Mouse (Mus musculus) spleen, postnatal 4 days (tissue): ENCODE data around the gene Dynlt1b.
"Not testable (repeated sequence)": the region's sequence is repeated elsewhere in the genome, so short reads cannot be mapped to it uniquely, and the experiment has no call there.

Source experiments
- DNase-seq, 2 experiments: peaks; one replicate each; pipeline ENCODE4 v3.0.0; 2022; ENCODE audit warnings: low spot score in 2 of 2

Dynlt1b gene

DNA sequence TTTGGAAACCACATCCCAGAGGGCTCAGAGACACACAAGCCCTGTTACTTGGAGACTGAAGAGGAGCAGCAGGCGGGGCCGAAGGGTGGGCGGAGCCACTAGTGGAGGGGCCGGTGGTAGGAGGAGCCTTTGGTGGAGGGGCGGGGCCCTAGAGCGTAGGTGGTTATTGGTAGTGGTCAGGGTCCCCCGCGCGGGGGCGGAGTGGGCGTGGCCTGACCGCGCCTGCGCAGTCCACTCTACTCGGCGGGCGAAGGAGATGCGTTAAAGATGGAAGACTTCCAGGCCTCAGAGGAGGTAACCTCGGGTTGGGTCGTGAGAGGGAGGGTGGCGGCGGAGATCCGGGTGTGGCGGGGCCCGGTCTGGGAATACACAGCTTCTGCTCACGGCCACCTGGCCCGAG lies at the start of gene Dynlt1b:
TSS of gene Dynlt1b (plus strand) at position 168 of the 400 bp plus-strand sequence.
- peak; percentile 100 for DNase-seq

DNA sequence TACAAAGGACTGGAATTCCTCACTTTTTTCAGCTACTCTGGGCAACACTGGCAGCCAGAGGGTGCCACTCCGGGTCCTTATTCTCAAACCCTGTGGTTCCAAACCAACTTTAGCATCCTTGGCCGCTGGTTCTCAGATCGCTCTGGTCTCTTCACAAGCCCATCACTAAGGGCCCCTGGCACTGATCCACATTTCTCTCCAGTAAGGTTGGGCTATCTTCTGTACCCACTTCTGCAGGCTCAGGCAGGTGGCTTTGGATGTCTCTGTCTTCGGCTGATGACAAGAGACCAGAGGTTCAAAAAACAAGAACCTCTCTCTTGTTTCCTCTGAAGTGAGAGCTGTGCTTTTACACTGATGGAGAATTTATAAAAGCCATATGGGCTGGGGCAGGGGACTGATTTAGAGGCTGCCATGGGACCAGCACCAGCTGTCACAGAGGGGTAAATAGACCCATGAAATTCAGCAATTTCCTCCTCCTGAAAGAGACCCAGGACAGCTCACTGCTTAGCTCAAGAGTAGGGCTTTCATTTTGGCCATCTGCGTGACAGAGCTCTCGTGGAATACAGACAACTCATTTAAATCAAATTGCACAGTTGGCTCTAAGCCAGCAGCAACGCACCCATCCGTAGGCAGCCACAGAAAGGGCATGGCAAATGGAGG lies 49.6 kb upstream of the Dynlt1b start:
- not testable (repeated sequence) for DNase-seq

DNA sequence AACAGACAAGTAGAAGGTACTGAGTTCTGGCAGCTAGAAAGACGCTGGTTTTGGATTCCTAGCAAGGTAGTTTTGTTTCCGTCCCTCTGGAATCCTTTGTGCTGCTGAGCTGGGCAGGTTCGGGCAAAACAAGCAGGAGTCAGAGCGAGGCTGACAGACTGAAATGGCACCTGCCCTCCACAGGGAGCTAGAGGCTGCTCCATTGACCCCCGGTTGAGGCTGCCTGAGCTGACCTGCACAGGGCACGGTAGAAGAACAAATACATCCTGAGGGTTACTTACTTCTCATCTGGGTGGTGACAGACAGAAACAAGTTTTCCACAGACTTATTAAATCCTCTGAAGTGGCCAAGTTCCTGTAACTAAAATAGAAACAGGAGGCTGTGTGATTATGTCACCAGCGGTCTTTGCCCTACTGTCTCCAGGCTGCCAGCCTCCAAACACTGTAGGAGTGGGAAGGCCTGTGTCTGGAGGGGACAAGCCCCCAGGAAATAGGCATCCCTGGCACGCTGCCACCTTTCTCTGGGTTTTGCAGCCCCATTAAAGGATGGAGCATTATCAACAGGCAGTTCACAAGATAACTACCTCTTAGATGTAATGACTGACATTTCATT lies 48.7 kb upstream of the Dynlt1b start:
- DNase-seq, result not testable (repeated sequence)

DNA sequence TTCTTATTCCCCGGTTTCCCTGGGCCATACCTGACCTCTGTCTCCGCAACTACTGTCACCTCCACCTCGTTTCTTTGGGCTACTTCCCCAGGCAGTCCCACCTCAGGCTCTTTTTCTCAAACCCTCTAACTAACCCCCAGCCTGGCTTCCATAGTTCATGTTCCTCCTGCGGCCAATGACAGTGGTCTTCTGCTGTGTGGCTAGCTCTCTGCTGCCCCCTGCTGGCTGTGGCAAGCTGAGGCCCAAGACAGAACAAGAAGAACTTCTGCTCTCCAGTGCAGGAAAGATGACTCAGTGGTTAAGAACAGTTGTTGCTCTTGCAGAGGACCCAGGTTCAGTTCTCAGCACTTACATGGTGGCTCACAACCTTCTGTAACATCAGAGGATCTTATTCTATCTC lies 43.0 kb upstream of the Dynlt1b start:
- DNase-seq, result not testable (repeated sequence)

DNA sequence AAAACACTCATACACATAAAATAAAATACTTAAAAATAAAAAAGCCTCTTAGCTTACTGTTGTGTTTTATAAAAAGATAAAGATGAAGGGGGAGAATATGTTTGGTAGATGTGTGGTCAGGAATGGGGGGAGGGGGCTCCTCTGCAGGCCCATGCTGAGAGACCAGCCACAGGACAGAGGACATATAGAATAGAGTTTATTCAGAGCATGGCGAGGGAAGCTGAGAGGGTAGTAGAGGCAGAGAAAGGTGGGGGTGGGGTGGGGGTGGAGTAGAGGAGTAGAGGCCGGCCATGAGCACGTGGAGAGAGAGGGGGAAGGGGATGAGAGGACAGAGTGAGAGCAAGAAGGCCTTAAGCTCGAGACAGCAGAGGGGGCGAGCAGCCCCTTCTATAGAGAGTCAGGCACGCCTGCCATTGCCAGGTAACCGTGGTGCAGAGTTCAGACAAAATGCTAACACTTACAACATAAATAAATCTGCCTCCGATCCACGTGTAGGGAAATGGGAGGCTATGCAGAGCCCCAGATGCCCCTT lies 42.5 kb upstream of the Dynlt1b start:
- not testable (repeated sequence) for DNase-seq

DNA sequence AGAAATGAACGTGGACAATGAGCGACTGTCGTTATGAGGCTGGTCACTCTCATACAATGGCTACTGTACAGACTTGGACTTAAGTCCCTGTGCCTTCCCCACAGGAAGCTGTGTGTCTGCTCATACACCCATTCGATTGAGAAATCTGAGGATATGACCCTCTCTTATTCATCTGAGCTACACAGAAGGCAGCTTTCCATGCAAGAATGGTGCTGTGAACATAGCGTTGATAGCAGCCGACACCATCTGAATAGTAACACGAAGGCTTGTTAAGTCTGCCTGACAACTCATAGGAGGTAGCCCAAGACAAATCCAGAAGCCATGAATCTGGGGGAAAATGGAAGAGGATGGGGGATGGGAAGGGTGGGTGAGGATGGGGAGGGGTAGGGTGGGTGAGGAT lies 40.4 kb upstream of the Dynlt1b start:
- not testable (repeated sequence) for DNase-seq

DNA sequence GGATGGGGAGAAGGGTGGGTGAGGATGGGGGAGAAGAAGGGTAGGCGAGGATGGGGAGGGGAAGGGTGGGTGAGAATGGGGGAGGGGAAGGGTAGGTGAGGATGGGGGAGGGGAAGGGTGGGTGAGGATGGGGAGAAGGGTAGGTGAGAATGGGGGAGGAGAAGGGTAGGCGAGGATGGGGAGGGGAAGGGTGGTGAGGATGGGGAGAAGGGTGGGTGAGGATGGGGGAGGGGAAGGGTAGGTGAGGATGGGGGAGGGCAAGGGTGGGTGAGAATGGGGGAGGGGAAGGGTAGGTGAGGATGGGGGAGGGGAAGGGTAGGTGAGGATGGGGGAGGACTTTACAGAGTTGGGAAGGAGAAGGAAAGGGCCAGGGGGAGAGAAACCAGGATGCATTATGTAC lies 39.2 kb upstream of the Dynlt1b start:
- DNase-seq, result not testable (repeated sequence)

DNA sequence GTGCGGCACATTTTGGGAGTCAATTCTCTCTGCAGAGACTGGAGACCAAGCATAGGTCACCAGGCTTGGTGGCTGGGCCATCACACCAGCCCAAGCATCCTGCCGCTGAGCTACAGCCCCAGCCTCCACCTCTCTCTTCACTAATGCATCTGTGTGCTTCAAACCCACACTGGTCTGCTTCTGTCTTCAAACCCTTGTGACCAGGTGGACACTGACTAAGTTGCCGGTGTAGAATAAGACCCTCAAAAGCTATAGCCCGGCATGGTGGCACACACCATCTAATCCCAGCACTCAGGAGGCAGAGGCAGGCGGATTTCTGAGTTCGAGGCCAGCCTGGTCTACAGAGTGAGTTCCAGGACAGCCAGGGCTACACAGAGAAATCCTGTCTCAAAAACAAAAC lies 38.2 kb upstream of the Dynlt1b start:
- not testable (repeated sequence) for DNase-seq

DNA sequence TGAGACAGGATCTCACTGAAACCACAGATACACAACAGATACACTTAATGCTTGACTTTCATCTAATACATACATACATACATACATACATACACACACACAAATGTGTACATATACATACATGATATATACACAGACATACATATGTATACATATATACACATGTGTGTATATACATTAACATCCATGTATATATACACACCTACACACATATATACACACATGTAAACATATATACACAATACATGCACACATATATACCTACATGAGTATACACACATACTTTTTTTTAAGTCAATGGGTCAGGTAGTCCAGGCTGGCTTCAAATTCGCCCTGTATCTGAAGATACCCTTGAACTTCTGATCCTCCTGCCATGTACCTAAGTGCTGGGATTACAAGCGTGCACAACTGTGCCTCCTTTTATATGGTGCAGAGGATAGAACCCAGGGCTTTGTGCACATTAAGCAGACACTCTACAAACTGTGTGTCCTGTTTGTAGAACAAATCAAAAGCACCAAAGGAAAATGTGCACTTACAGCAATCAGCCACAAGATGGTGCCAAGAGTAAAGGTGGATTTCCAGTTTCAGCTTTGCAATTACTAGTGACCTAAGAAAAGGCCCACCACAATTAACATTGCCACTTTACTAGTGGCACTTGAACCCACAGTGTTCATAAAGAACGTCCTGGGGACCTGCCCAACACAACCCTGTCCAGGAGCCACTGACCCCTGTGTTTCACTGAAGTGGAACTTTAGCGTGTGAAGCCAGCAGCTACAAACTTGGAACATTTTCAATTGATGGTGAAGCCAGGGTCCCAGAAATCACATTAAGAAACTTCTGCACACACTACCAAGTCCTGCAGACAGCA lies 37.2 kb upstream of the Dynlt1b start:
- not testable (repeated sequence) for DNase-seq

DNA sequence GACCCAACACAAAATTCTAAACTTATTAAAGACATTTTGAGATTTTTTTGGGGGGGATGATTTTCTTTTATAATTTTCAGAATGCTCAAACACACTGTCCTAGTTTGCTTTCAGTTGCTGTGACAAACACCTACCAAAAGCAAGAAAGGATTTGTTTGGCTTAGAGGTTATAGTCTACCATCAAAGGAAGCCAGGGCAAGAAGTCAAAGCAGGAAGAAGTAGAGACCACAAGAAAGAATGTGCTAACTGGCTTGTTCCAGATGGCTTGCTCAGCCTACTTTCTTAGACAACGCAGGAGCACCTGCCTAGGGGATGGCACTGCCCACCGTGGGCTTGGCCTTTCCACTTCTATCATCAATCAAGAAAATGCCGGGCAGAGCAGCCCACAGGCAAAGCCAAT lies 31.8 kb upstream of the Dynlt1b start:
- not testable (repeated sequence) for DNase-seq

DNA sequence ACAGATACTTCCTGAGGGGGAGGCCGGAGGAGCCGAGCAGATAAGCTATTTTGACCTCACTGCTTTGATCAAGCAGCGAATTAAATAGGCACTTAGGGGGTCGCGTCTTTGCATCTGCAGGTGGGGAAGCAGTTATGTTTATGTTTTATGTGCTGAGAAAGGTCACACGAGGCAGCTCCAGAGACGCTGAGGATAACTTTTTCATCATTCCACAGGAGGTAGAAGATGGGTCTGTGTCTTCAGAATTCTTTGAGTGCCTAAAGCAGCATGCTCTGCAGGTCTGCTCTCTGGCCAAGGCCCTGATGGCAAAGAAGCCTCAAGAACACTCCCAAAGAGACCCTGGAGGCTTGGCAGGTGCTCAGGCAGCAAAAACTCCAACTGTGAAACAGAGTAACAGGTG lies 31.1 kb upstream of the Dynlt1b start:
- DNase-seq, result peak in 1 of 2 experiments; percentile 9

DNA sequence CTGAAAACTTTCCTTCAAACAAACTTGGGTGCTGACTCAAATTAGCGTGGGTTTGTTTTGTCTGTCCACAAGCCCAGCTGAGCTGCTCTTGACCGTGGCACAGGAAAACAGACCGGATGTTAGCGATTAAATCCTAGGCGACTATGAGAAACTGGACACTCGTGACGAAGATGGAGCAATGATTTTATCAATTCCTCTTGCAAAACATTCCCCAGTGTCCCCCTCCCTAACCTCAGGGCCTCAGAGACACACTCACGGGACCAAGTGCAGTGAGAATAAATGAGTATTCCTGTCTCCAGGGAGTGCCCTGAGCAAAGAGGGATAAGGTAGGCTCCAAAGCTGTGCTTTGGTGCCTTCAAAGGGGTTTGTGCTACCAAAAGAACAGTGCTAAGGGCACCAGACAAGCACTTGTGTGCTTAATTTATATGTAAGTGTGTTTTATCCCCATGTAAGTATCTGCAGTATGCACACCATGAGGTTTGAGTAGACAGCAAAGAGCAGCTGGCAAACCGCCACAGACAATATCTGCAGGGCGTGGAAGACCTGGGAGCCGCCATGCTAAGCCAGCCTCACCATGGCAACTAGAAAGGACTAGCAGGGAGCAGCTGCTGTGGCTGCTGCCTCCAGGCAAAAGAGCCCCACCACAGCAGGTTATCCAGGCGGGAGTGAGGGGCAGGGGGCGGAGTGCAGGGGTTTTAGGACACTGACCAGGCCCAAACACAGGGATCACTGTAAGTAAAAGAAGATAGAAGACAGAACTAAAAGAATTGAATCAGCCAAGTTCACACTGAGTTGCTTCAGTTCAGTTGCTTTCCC lies 30.4 kb upstream of the Dynlt1b start:
- peak in 1 of 2 experiments; percentile 69 for DNase-seq

DNA sequence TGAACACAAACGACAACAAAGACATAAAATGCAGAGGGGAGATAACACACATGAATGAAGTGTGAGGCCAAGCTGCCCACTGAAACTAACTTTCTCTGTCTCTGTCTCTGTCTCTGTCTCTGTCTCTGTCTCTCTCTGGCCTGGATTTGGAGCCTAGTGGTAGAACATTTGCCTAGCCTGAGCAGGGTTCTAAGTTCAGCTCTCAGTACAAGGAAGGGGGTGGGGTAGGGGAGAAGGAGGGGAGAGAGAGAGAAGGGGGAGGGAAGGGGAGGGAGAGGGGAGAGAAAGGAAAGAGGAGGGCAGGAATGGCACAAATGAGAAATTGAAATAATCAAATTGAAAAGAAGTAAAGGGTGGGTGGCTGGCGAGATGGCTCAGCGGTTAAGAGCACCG lies 29.8 kb upstream of the Dynlt1b start:
- DNase-seq, result not testable (repeated sequence)

DNA sequence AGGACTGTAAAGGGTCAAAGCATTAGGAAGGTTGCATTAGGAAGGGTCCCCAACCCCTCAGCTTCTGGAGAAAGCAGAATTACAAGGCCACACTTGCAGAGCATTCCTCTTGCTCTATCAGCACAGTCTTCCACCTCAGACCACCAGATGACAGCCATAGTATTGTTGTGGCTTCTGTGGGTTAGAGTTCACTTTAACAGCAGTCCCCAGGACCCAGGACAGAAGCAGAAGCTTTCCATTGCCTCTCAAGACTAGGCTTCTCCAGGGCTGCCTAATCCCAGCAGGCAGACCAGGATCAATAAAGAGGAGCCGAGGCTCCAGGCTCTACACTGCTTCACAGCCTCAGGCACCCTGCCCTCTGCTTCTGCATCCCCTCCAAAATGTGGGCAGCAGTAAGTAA lies 25.4 kb upstream of the Dynlt1b start:
- DNase-seq, result not testable (repeated sequence)

DNA sequence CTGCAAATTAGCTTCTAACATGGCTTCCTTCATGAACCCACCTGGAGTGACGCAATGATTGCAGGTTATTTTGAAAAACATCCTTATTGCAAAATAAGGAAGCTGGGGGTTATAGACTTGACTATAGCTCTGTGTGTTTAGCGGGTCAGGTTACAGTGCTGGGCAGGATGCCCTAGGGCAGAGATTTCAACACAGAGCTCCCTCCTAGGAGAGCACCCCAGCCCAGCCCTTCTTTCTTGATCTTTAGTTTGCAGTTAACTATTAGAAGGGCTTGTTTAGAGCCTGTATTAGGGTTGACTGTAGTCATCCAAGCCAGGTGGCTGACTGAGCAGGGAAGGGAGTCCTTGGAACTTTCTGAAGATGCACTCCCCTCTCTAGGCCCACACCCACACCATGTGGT lies 22.9 kb upstream of the Dynlt1b start:
- peak in 1 of 2 experiments; percentile 60 for DNase-seq

DNA sequence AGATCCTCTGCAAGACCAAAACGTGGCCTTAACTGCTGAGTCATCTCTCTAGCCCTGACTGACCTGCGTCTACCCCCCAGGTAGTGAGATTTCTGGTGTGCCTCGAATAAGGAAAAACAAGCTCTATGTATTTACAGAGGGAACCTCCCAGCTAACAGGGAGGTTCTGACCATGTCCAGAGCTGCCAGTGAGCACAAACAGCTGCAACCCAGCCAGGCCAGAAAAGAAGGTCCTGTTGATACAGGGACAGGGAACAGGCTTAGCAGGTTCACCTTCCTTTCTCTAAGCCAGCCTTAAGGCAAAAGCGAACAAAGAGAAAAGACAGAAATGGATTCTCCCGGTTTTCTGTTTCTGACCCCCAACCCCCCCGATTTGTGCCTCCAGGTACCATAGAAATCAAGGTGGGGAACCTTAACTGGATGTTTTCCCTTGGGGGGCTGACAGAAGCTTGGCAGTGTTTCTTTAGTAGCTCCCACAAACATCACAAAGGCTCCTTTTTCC lies 19.1 kb upstream of the Dynlt1b start:
- DNase-seq, result not testable (repeated sequence)

DNA sequence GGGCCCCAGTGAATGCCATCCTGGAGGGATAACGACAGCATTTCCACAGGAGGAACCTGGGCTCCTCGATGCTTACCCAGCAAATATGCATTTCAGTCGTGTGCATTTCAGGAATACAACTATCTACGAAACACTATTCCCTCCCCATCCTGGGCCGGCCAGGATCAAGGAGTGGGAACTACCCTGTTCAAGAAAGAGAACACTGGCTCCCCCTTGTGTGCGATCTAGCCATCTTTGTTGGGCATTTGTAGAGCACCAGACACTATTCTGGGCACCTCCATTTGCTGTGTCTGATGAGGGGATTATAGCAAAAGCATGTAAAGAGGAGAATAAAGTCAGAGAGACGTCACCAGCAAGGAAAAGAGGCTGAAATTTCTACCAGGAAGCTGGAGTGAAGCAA lies 12.8 kb upstream of the Dynlt1b start:
- DNase-seq, result not testable (repeated sequence)

DNA sequence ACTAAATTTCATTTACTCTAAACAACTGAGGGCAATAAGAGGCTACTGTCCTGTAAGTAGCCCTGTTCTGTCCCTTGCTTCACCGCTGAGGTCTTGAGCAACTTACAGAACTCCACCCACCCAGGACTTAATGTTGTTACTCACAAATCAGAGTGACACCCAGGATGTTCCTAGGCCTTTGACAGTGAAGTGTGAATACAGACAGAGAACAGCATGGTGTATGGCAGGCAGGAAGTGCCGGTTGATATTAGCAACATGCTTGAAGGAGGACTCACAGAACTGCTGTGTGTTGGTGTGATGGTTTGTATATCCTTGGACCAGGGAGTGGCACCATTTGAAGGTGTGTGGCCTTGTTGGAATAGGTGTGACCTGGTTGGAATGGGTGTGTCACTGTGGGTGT lies 9.4 kb upstream of the Dynlt1b start:
- DNase-seq, result not testable (repeated sequence)

DNA sequence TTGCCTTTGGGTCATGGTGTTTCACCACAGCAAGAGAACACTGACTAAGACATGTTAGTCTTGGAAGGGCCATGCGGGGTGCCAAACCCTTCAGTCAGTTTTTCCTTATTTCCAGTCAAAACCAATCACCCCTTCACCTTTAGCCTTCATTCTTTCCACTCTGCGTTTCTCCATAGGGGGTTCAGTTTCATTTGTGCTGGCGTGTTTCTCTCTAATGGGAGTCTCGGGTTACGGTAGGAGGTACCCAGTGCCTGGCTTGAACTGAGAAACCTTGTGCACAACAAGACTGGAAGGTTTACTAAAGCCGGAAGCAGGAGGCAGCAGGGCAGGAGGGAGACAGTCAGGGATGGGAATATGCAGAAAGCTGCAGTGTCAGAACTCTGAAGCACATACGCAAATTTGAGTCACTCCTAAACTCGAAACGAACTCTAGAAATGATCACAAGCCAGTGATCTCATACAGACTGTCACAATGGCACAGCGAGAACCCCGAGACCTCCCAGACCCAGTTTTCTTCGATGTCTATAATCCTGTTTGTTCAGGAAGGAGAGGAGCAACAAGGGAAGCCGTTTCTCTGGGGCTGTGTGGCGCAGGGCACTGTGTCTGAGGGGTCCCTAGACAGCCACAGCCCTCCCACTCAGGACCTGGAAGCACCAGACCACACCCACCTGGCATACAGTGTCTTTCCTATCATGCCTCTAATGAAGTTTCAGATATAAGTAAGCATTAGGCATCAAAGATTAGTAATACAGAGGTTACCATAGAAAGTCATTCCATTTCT lies 8.2 kb upstream of the Dynlt1b start:
- DNase-seq, result not testable (repeated sequence)

DNA sequence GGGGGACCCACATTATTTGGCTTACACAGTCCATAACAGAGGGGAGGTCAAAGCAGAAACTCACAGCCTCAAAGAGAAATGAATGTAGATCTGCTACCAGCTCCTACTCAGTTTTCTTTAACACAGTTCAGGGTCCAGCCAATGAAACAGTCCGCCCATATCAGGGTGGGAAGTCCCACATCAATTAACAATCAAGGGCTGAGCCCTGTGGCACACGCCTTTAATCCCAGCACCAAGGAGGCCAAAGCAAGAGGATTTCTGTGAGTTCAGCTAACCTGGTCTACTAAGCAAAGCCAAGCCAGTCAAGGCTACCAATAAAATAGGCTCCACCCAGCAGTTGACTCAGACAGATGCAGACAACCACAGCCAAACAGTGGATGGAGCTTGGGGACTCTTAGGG lies 7.5 kb upstream of the Dynlt1b start:
- not testable (repeated sequence) for DNase-seq
